Mouse (Mus musculus) ovary, adult 18-20 months (tissue): ENCODE measurements around the gene Gm5901.

Experiments used
- DNase-seq: peaks from one replicate; pipeline ENCODE4 v3.0.0; 2022; ENCODE audit warnings: low spot score, mixed read lengths

The Gm5901 gene

DNA sequence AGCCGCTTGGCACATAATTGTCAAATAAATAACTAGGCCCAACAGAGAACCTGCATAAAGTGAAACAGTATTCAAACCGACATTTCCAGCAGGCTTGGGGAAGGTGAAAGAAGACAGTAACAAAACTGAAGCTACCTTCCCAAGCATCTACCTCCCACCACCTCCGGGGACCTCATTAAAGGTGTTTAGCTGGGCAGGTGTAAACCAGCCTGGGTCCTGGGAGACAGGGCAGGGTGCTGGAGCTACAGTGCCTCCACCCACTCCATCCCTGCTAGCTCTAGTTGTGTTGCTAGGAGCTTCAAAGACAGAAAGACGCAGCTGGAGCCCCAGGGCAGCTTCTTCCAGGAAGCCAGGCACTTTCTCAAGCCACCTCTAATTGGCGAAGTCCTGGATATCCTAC lies 29.4 kb downstream of the Gm5901 start, which contains the start of gene Cnga4:
TSS of gene Cnga4 (plus strand) at position 301 of the 400 bp plus-strand sequence.
- DNase-seq, result no peak

DNA sequence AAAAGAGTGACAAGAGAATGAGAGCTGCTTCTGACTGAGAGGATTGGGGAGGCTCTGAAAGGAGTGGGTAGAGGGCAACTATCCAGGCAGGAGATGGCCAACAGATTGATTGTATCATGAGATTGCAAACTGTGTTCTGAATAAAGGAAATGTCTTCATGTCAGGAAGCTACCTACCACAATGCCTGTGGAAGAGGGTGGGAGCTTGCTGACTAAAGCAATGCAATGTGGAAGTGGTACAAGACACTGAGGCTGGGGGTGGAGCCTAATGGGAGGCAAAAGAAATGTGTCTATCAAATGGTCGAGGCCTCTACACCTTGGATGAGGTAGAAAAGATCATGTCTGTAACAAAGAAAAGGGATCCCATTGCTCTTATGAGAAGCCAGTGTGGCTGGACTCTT lies 31.5 kb downstream of the Gm5901 start:
- DNase-seq, result no peak

DNA sequence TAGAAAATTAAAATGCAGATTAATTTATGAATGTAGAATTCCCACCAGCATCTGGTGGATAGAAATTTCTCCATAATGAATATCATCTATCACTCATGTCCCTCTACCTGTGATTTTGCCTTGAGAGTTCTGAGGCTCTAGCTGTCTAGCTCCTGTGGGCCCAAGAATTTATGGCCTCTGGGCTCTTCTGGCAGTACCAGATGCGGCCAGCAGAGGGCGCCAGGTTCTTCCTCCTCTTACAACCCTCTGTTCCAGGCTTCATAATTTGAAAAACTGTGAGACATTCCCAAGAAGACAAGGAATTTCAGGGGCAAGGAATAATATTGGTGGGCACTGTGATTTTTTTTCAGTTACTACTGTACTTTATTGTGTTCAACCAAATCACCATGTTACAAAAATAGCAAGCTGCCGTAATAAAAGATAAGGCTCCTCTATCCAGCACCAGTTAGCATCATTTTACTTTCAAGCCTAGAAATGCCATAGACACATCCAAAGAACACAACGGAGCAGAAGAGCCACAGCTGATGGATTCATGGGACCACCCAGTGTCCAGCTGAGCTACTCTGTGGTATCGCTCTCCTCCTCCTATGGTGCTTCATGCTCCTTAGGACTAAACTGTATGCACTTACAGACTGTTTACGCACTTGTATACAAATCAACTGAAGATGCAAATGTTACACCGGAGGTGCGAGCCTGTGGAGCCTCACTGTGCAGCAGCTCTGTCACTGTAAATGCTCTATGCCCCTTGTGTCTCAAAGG lies 37.2 kb downstream of the Gm5901 start:
- DNase-seq, result peak; percentile 20

DNA sequence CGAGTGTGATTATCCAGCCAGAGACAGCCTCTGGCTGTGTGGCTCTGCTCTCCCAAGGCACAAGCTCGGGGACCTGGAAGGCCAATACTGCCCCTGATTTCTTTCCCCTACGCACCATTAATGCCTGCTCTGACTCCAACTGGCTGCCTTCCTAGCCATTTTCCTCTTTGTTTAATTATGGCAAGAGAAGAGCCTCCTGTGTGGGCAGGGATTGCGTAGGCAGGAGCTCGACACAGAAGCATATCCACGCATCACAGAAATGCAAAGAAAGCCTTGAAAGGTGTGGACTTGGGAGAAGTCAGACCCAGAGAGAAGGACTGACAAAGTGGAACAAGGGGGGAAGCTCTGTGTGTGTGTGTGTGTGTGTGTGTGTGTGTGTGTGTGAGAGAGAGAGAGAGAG lies 39.5 kb downstream of the Gm5901 start:
- DNase-seq, result no peak

DNA sequence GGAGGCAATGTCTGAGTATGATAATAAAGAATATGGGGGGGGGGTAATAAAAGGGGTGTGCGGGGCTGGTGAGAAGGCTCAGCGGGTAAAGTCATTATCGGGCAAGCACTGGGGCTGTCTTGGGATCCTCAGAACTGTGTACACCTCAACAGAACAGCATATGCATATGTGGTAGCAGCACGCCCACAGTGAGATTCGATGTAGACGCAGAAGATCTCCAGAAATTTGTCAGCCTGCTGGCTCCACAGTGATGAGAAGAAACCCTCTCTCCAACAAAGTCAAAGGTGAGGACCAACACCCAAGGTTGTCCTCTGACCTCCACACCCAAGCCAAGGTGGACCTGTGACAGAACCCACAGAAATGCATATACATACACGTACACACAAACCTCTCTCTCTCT lies 41.7 kb downstream of the Gm5901 start:
- no peak for DNase-seq

DNA sequence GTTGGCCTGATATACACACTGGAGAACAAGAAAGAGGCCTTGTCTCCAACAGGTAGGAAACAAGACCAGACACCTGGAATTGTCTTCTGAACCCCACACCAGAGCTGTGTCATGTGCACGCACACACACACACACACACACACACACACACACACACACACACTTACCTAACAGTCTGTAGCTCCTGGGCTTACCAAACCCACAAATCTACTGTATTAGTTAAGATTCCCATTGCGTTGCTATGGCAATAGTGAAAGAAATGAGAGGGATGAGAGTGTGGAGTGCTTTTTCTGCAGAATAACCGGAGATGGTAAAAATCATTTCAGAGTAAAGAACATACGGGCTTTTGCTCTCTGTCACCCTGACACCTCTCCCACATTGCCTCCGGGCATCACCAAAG lies 43.3 kb downstream of the Gm5901 start:
- DNase-seq, result no peak

DNA sequence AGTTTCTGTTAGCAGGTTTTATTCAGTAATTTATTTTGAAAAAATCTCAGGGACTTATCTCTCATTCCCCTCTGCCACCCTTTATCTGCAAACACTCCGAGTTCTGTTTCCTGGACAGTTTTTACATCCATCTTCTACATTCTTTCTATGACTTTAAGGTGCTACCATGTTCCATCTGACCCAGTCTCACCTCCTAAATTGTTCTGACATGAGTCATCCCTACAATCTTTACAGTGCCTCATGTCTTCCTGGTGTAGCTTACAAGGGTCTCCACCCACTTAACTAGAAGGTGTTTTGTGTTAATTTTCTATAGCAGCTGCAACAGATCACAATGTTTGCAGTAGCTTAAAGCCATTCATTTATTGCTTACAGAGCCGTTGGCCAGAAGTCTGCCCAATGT lies 46.1 kb downstream of the Gm5901 start:
- DNase-seq, result no peak

DNA sequence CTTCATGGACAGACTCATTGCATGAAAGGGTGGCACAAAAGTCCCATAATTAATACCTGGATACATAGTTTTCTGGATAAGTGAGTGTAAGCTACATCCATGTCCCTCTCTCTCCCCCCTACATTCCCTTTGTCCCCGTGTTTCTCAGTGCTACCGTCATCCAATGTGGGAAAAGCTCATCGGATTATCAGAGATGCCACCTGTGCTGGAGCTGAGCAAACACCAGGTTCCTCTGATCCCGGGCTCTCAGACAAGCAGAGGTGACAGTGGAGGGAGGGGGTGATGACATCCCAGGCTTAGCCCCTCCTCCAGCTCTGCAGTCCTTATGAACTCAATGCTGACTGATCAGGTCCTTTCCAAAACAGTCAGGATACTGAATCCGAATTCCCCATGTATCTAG lies 49.5 kb downstream of the Gm5901 start:
- no peak for DNase-seq

DNA sequence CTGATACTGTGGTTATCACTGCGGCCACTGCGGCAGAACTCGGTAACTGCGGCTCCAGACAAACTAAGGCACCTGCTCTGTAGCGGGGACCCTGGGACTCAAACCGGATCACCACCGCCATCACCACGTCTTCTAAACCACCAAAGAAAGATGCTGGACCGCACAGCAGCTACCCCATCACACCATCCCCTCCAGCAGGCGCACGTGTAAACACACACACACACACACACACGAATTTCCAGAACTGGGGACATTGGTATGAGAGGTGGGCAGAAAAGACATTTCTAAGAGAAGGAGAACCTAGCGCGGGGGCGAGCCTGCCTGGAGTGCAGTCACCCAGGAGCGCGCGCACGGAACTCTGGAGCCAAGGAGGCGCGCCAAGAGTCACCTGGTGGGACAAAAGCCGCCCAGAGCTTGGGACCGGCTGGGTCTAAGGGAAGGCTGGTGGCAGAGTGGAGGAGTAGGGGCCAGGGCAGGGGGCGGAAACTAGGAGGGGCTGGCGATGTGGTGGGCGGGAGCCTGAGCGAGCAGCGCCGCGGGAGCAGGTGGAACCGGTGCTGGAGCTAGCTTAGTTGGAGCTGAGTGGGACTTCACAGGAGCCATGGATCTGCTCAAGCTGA lies 50.7 kb downstream of the Gm5901 start, which contains the start of gene Cckbr:
TSS of gene Cckbr (plus strand) at position 308 of the 620 bp plus-strand sequence.
- no peak for DNase-seq

DNA sequence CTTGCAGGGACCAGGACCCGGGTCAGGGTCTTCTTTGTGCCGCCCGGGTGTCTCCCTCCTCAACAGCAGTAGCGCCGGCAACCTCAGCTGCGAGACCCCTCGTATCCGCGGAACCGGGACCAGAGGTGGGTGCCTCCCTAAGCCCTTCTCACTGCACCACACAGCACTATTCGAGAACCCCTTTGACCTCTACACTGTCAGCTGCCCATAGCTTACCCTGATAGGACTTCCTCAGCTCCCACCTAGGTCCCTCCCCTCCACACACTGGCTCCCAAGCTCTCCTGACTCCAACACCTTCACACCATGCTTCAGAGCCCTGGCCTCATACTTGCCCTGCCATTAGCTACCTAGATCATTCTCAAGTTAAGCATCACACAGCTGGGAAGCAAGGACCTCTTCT lies 51.2 kb downstream of the Gm5901 start:
- no peak for DNase-seq
